Mouse (Mus musculus) limb, embryonic 13.5 days (tissue): ENCODE measurements at regions not wholly inside any gene's neighbourhood (a gene's known extent, or its start where the extent isn't known, plus 50 kb on each side); places are given as distances from the start of the nearest gene placed in this dataset.

ENCODE experiments used
- ATAC-seq: fragments of 200-750 bp; cut with Nextera tagmentation; 2 replicates; pipeline ENCODE4 v1.8.0; 2017; ENCODE audit warnings: low read depth, moderate number of reproducible peaks, moderate TSS enrichment; ENCODE audit not compliant: low FRiP score
- H3K27ac ChIP-seq: fragments of 300-500 bp; sonication (generic); 2 replicates; pipeline ENCODE4 v1.5.1; 2015; ENCODE audit warnings: inconsistent platforms, mild to moderate bottlenecking, moderate library complexity
- H3K27me3 ChIP-seq: fragments of 300-500 bp; sonication (generic); 2 replicates; pipeline ENCODE4 v1.6.1; 2015; ENCODE audit warnings: mild to moderate bottlenecking, inconsistent platforms
- H3K36me3 ChIP-seq: fragments of 300-500 bp; sonication (generic); 2 replicates; pipeline ENCODE4 v1.6.1; 2015; ENCODE audit warnings: inconsistent platforms, mild to moderate bottlenecking, moderate library complexity
- H3K4me1 ChIP-seq: fragments of 300-500 bp; sonication (generic); 2 replicates; pipeline ENCODE4 v1.6.1; 2015; ENCODE audit warnings: inconsistent platforms
- H3K4me2 ChIP-seq: fragments of 300-500 bp; sonication (generic); replicated peaks from 2 replicates; pipeline ENCODE4 v1.6.1; 2015; ENCODE audit warnings: inconsistent platforms, mild to moderate bottlenecking, moderate library complexity
- H3K4me3 ChIP-seq: fragments of 300-500 bp; sonication (generic); 2 replicates; pipeline ENCODE4 v1.5.1; 2015; ENCODE audit warnings: moderate library complexity, mild to moderate bottlenecking, inconsistent platforms
- H3K9ac ChIP-seq: fragments of 300-500 bp; sonication (generic); 2 replicates; pipeline ENCODE4 v1.6.1; 2015; ENCODE audit warnings: mild to moderate bottlenecking, inconsistent platforms
- H3K9me3 ChIP-seq: fragments of 300-500 bp; sonication (generic); 2 replicates; pipeline ENCODE4 v1.6.1; 2016; ENCODE audit warnings: inconsistent platforms
- WGBS: fragments of 180-500 bp; shearing (Covaris S2); methylation state at CpG from one replicate; pipeline ENCODE4 v1.1.7; 2015; 5-methylcytosine and 5-hydroxymethylcytosine counted together

GRCm38 (mm10) chr7:70496541-70497154 lies 130.1 kb upstream of the Nr2f2 start:
- Histone ChIP-seq H3K9me3 (no peaks in the 10 kb centered on the region), H3K27me3 (0 out of 2 replicates have a peak, but pooled peaks cover 2% of the 10 kb centered on the region), H3K27ac (no peak overlapping the region), H3K9ac (no peak overlapping the region), H3K4me1 (peaks cover 10% of the 10 kb centered on the region; the same call in 1 of the 2 replicates), H3K36me3 (no peaks in the 10 kb centered on the region), H3K4me3 (no peak overlapping the region), H3K4me2 (no peak overlapping the region)
- WGBS = 21% methylated on average over 8 of the region's 8 CpGs
- ATAC-seq = no peak

- Histone ChIP-seq H3K4me2 (no peak overlapping the region), H3K4me3 (no peak overlapping the region), H3K36me3 (no peaks in the 10 kb centered on the region), H3K27ac (no peak overlapping the region), H3K9ac (no peak overlapping the region), H3K9me3 (no peaks in the 10 kb centered on the region), H3K4me1 (peaks cover 26% of the 10 kb centered on the region), H3K27me3 (no peaks in the 10 kb centered on the region)
- no peak for ATAC-seq
- WGBS = 66% methylated on average over 2 of the region's 2 CpGs
These were observed 117.7 kb upstream of the Nr2f2 start for GRCm38 (mm10) chr7:70484201-70484600.

- Histone ChIP-seq H3K4me2 (no peak overlapping the region), H3K4me3 (no peak overlapping the region), H3K36me3 (no peaks in the 10 kb centered on the region), H3K27ac (no peak overlapping the region), H3K27me3 (no peaks in the 10 kb centered on the region), H3K9me3 (no peaks in the 10 kb centered on the region), H3K9ac (no peak overlapping the region), H3K4me1 (peaks cover 26% of the 10 kb centered on the region)
- whole genome bisulfite sequencing = 89% methylated on average over 3 of the region's 3 CpGs
- ATAC-seq = no peak
These were observed 117.0 kb upstream of the Nr2f2 start for GRCm38 (mm10) chr7:70483536-70483935.

DNA sequence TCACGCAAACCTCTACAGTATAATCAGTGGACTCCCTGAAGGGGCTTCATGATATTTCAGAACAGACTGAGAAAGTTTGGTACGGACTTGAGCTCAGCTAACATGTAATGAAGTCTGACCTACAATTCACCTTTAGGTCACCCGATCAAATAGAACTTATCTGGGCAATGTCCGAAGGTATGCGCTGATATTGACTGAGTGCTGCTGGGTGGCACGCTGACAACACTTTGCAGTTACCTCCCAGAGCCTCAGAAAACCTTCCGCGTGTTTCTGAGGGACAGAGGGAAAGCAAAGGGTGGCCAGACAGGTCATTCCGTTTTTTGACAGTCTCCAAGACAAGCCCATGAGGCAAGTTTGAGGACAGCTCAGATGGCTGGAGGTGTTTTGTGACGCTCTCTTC lies 115.3 kb upstream of the Nr2f2 start:
- ATAC-seq = no peak
- Histone ChIP-seq H3K9ac (no peak overlapping the region), H3K4me3 (no peak overlapping the region), H3K9me3 (no peaks in the 10 kb centered on the region), H3K27me3 (no peaks in the 10 kb centered on the region), H3K36me3 (no peaks in the 10 kb centered on the region), H3K27ac (no peak overlapping the region), H3K4me2 (no peak overlapping the region), H3K4me1 (peaks cover 17% of the 10 kb centered on the region)
- WGBS = 56% methylated on average over 10 of the region's 10 CpGs

- no peaks in the 10 kb centered on the region for H3K36me3 ChIP-seq
- no peak for ATAC-seq
- H3K27ac ChIP-seq = no peak overlapping the region
- H3K9ac ChIP-seq = no peak overlapping the region
- no peak overlapping the region for H3K4me3 ChIP-seq
- H3K4me2 ChIP-seq = no peak overlapping the region
- peaks cover 6% of the 10 kb centered on the region for H3K27me3 ChIP-seq
- H3K9me3 ChIP-seq = no peaks in the 10 kb centered on the region
- 80% methylated on average over 4 of the region's 4 CpGs for WGBS
- H3K4me1 ChIP-seq = peaks cover 19% of the 10 kb centered on the region
These were observed 106.3 kb upstream of the Nr2f2 start for GRCm38 (mm10) chr7:70472786-70473185.

- Histone ChIP-seq H3K4me2 (no peak overlapping the region), H3K4me3 (no peak overlapping the region), H3K4me1 (peaks cover 19% of the 10 kb centered on the region), H3K27me3 (peaks cover 10% of the 10 kb centered on the region), H3K27ac (no peak overlapping the region), H3K36me3 (no peaks in the 10 kb centered on the region), H3K9ac (no peak overlapping the region), H3K9me3 (no peaks in the 10 kb centered on the region)
- ATAC-seq = no peak
- WGBS = 97% methylated on average over 2 of the region's 2 CpGs
These were observed 104.0 kb upstream of the Nr2f2 start for GRCm38 (mm10) chr7:70470557-70470956.

DNA sequence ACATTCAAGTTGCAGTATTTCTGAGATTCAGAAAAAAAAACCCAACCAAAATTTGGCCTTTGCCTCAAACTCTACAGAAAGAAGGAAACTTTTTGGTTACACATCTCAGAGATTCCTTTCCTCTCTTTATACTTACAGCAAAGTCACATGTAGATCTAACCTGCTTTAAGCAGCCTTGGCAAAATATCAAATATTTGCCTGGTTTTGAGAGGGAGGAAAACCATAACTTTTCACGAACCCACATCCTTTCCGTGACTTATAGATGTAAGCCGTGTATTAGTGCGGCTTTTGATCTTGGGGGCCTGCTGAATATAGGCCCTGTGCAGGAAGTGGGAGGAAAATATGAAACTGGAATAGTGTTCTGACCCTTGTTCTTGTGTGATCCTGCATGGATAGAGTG lies 95.6 kb upstream of the Nr2f2 start:
- Histone ChIP-seq H3K9me3 (no peaks in the 10 kb centered on the region), H3K4me1 (peaks cover 10% of the 10 kb centered on the region), H3K4me2 (no peak overlapping the region), H3K27me3 (no peaks in the 10 kb centered on the region; the same call in 1 of the 2 replicates), H3K9ac (no peak overlapping the region), H3K36me3 (no peaks in the 10 kb centered on the region), H3K4me3 (no peak overlapping the region), H3K27ac (no peak overlapping the region)
- ATAC-seq = peak; percentile 61
- 31% methylated on average over 4 of the region's 4 CpGs for WGBS

DNA sequence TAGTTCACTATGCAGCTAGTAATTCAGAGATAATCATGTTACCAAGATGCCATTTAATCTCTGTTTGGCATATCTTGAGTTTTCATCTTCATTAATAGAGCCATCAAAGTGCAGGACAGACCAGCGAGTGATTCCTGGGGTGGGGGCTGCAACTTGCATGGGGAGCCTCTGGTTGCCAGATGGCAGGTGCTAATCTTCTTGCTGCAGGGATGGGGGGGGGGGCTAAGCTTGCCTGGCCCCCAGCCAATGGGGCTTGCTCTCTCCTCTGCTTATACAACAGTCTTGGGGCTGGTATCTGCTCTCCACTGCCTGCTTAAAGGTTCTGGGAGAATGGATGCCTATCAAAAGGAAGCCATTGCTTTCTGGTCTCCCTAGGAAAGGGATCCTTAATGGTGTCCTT lies 88.0 kb upstream of the Nr2f2 start:
- 52% methylated on average over 1 of the region's 1 CpGs for WGBS
- Histone ChIP-seq H3K36me3 (no peaks in the 10 kb centered on the region), H3K27ac (no peak overlapping the region), H3K9ac (no peak overlapping the region), H3K4me2 (no peak overlapping the region), H3K4me1 (no peaks in the 10 kb centered on the region), H3K9me3 (no peaks in the 10 kb centered on the region), H3K27me3 (no peaks in the 10 kb centered on the region), H3K4me3 (no peak overlapping the region)
- ATAC-seq = 0 out of 2 replicates have a peak, but pooled peaks have one; percentile 36

DNA sequence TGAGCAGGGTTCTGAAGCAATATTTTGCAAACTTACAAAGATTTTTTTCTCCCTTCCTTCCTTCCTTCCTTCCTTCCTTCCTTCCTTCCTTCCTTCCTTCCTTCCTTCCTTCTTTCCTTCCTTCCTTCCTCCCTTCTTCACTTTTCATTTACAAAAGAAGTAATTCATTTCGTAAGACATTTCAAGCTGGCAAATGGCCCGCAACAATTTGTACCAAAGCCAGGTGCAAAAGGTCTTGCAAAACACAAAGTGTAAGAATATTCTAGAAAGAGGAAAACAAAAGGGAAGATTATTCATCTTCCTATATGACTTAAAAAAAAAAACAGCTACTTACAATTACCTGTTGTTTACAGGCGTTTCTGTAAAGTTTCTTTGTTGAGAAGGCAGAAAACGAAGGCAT lies 86.3 kb upstream of the Nr2f2 start:
- 76% methylated on average over 4 of the region's 4 CpGs for WGBS
- H3K36me3 ChIP-seq = no peaks in the 10 kb centered on the region
- no peaks in the 10 kb centered on the region for H3K4me1 ChIP-seq
- H3K27me3 ChIP-seq = no peaks in the 10 kb centered on the region
- no peak overlapping the region for H3K4me2 ChIP-seq
- no peaks in the 10 kb centered on the region for H3K9me3 ChIP-seq
- ATAC-seq = no peak
- H3K9ac ChIP-seq = no peak overlapping the region
- no peak overlapping the region for H3K4me3 ChIP-seq
- no peak overlapping the region for H3K27ac ChIP-seq

- Histone ChIP-seq H3K36me3 (no peaks in the 10 kb centered on the region), H3K4me3 (no peak overlapping the region), H3K9ac (no peak overlapping the region), H3K27ac (no peak overlapping the region), H3K27me3 (no peaks in the 10 kb centered on the region), H3K4me1 (no peaks in the 10 kb centered on the region), H3K4me2 (no peak overlapping the region), H3K9me3 (no peaks in the 10 kb centered on the region)
- WGBS = 94% methylated on average over 6 of the region's 6 CpGs
- no peak for ATAC-seq
These were observed 72.4 kb upstream of the Nr2f2 start for GRCm38 (mm10) chr7:70438908-70439307.

DNA sequence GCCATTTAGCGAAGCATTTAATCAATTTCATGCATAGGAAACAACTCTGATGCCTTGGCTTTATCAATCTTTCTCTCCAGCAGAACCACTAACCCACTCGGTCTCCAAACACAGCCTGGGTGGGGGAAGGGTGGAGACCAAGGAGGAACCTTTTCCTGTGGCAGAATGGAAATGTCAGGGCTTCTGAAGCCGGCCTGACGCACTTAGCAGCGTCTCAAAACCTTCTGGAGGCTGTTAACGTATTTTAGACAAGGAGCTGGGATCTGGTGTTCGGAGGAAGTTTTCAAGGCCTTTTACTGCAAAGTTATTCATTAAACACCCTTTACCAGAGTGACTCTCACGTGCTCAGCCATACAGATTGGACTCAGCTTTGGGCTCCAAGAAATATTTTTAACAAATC lies 67.3 kb upstream of the Nr2f2 start:
- Histone ChIP-seq H3K27me3 (no peaks in the 10 kb centered on the region), H3K27ac (no peak overlapping the region), H3K4me2 (no peak overlapping the region), H3K36me3 (no peaks in the 10 kb centered on the region), H3K9ac (no peak overlapping the region), H3K4me1 (peaks cover 8% of the 10 kb centered on the region), H3K4me3 (no peak overlapping the region), H3K9me3 (no peaks in the 10 kb centered on the region)
- ATAC-seq = no peak
- WGBS = 18% methylated on average over 8 of the region's 8 CpGs

DNA sequence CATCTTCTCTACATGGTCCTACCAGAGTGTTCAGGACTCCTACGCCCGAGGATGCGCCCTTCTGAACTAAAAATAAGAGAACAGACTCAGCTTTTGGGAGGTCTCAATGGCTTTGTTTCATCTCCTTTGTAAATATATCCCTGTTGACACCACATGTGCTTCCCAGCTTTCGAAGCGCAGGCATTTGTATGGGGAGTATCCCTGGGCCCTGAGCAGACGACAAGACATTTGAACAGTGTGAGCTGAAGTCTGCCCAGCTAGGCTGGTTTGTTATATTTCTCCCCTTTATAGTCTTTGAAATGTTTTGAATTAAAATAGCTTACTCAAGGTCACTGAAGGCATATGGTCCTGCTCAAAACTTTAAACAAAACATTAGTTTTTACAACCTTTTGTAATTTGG lies 66.8 kb upstream of the Nr2f2 start:
- 65% methylated on average over 6 of the region's 6 CpGs for WGBS
- no peak for ATAC-seq

GRCm38 (mm10) chr7:70431712-70432111 lies 65.2 kb upstream of the Nr2f2 start:
- H3K27ac ChIP-seq = no peak overlapping the region
- no peaks in the 10 kb centered on the region for H3K36me3 ChIP-seq
- no peak overlapping the region for H3K9ac ChIP-seq
- H3K4me2 ChIP-seq = no peak overlapping the region
- 63% methylated on average over 2 of the region's 2 CpGs for WGBS
- H3K9me3 ChIP-seq = no peaks in the 10 kb centered on the region
- no peak overlapping the region for H3K4me3 ChIP-seq
- no peaks in the 10 kb centered on the region for H3K27me3 ChIP-seq
- no peak for ATAC-seq
- peaks cover 8% of the 10 kb centered on the region for H3K4me1 ChIP-seq

More for the DNA sequence above, 66.8 kb upstream of the Nr2f2 start:
- H3K36me3 ChIP-seq = no peaks in the 10 kb centered on the region
- no peaks in the 10 kb centered on the region for H3K27me3 ChIP-seq
- no peak overlapping the region for H3K4me2 ChIP-seq
- no peak overlapping the region for H3K4me3 ChIP-seq
- H3K9me3 ChIP-seq = no peaks in the 10 kb centered on the region
- H3K9ac ChIP-seq = no peak overlapping the region
- peaks cover 8% of the 10 kb centered on the region for H3K4me1 ChIP-seq
- no peak overlapping the region for H3K27ac ChIP-seq
